Mouse (Mus musculus): Measurements from ENCODE around the gene Arhgef18. TPM values are rescaled to one million over a fixed set of nuclear protein-coding genes. Genes with fewer than 3 reads are reported as not detected.

Gene Arhgef18
- total RNA-seq, 4 experiments from 2014 or later, result 38.6 to 45.6 (median 41.8) TPM

DNA sequence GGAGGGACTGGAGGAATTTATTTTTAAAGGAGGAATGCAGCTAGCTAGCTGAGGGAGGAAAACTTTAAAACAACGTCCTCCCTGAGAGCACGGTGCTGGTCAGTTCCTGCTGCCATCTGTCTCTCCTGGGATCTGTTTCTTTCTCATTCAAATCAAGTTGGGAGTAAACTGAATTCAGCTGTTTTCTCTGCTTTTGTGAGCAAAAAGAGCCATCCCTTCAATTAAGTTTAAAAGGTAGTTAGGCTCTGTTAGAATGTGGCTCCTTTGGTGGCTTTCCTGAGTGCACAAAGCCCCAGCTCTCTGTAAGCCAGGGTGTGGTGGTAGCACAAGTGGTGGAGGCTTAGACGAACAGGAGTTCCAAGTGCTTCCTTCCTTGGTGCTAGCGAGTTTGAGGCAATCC lies 2.4 kb downstream of the Arhgef18 start:
- DNase-seq (ENCODE audit: low spot score in 2 of 2), result no peak

DNA sequence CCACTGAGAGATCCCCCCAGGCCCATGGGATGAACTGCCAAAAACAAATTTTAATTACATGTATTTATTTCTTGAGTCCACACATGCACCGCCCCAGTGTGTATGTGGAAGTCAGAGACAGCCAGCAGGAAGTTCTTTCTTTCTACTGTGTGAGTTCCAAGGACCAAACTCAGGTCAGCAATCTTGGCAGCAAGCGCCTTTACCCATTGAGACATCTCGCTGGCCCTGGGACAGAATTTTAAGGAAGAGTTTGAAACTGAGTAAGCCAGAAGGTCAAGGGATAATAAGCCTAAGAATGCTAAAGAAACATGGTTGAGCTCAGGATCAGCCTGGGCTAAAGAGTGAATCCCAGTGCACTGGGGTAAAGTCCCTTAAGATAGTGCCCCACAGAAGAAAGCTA lies 4.8 kb downstream of the Arhgef18 start:
- no peak for DNase-seq (ENCODE audit: low spot score in 2 of 2)

DNA sequence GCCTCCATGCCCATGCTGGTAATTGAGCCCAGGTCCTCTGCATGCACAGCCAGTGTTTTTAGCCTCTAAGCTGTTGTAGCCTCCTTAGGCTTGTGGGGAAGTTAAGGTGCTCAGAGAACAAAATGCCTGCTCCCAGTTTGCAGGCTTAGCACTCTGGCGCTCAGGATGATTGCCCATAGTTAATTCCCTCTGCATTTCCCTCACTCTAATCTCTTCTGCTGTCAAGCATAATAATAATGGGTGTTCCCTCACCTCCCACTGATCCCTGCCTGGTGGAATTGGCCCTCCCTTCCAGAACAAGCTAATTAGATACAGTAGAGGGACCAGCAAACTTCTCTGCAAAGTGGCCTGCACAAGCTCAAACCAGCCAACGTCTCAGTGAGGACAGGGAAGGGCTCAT lies 7.7 kb downstream of the Arhgef18 start:
- DNase-seq (ENCODE audit: low spot score in 2 of 2), result no peak

DNA sequence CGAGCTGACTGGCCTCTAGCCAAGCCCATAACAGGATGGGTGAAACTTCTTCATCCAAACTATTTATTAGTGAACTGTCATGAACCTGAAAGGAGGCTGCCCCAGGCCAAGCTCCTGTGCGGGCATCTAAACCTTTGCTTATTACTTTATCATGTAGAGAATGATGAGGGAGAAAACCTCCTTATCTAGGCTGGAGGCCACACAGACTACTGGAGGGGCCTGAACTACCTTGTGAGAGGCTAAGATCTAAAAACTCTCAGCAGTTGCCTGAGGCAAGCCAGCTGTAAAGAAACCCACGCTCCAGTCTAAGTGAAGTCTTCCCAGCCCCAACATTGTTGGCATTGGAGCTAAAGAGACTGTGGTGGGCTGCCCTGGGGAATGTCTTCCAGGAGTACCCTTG lies 14.6 kb downstream of the Arhgef18 start:
- no peak for DNase-seq (ENCODE audit: low spot score in 2 of 2)

DNA sequence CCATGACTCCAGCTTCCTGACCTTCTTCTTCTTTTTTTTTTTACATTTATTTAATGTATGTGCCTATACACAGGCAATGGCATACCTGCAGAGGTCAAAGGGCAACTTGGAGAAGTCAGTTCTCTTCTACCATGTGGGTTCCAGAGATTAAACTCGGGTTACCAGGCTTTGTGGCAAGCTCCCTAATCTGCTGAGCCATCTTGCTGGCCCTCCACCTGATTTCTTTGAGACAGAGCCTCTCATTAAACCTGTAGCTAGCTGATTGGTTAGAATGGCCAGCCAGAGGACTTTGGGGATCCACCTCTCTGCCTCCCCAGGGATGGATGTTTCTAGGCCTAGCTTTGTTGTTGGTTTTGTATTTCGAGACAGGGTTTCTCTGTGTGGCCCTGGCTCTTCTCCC lies 18.3 kb downstream of the Arhgef18 start:
- no peak for DNase-seq (ENCODE audit: low spot score in 2 of 2)

DNA sequence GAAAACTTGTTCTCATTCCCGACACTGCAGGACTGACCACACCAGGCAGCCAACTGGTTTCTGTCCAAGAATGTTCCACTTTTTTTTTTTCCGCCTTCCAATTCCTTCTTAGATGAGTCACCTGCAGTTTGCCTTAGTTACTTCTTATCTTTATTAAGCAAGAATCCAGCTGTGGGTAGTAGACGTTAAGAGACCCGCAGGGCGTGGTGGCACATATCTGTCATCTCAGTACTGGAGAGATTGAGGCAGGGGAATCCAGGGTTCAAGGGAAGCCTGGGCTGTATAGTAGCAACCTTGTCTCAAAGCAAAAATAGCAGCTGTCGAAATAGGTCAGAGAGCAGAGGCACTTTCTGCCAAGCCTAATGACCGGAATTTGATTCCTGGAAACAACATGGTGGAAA lies 19.1 kb downstream of the Arhgef18 start:
- DNase-seq (ENCODE audit: low spot score in 2 of 2), result no peak

DNA sequence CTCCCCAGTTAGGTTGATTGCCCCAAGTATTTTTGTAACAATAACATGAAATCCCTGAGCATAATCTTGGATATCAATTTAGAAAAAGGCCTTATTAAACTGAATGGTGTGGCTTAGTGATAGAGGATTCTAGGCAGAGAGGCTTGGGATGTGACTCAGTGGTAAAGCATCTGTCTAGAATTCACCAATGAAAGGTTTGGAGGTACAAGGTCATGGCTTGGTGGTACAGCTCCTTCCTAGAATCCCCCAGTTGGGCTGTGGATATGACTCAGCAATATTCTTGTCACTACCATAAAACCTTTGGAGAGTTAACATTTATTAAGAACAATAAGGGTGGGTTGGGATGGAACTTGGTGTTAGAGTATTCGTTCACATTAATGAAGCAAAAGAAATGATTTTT lies 20.0 kb downstream of the Arhgef18 start:
- no peak for DNase-seq (ENCODE audit: low spot score in 2 of 2)

DNA sequence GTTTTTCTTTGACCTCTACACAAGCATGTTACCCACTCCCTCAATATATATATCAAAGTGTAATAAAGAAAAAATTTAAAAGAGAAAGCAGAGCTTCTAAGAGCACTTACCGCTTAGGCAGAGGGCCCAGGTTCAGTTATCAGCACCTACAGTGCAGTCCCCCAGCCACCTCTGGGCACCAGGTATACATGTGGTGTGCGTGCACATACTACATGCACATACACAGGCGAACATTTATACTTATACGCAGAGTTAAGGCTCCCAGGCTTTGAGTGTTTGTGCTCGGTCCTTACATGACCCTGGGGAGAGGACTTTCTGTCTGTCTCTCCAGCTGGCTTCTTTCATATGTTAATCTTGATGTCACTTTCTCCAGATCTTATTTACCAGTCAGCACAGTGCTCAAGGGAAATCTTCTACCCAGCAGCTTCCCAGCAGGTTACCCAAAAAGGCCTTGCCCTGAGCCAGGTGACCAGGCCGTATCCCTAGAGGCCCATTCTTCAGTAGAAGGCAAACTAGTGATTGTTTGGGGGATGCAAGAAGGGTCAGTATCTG lies 21.9 kb downstream of the Arhgef18 start:
- no peak for DNase-seq (ENCODE audit: low spot score in 2 of 2)

DNA sequence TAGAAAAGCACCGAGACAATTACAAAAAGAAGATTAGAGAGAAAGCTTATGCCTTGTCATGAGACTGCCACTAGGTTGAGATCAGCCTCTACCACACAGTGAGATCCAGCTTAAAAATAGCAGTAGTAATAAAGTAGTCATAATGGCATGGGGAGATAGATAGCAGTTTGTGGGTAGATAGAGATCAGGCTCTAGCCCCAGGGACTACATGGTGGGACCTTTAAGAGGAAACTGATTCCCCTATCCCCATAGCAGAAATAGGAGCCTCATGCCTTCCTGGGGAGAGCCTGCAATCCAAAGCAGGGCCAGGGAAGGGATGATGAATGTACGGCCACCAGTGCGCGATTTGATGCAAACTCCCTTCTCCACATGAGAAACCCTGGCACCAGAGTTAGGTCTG lies 22.5 kb downstream of the Arhgef18 start:
- no peak for DNase-seq (ENCODE audit: low spot score in 2 of 2)

DNA sequence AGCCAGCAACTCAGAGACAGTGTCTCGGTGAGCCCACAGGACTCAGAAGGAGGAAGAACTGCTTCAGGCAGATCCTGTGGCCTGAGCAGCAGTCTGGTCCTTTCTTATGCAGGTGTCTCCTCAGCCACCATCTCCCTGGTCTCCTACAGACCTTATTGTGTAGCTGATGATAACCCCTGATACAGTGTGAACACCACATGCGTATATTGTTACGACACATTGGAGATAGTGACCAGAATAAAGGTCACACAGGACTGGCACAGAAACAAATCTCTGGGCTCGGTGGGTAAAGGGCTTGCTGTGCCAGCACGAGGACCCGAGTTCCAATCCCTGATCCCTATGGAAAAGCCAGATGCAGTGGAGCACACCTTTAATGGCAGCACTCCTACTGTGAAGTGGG lies 22.9 kb downstream of the Arhgef18 start:
- DNase-seq (ENCODE audit: low spot score in 2 of 2), result no peak

DNA sequence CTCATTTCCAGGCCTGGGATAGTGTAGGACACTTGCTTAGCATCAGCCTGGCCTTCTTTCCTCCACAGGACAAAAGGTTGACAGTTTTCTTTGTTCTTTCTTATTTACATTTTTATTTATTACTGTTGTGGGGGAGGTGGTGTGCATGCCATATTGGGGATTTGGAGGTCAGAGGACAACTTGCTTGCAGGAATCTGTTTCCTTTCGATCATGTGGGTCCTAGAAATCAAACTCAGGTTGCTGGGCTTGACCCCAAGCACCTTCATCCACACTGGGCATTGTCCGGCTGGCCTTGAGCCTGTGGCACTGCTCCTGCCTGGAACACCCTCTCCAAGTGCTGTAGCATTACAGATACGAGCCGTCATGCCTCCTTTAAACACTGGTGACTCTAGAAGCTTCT lies 24.0 kb downstream of the Arhgef18 start:
- no peak for DNase-seq (ENCODE audit: low spot score in 2 of 2)

DNA sequence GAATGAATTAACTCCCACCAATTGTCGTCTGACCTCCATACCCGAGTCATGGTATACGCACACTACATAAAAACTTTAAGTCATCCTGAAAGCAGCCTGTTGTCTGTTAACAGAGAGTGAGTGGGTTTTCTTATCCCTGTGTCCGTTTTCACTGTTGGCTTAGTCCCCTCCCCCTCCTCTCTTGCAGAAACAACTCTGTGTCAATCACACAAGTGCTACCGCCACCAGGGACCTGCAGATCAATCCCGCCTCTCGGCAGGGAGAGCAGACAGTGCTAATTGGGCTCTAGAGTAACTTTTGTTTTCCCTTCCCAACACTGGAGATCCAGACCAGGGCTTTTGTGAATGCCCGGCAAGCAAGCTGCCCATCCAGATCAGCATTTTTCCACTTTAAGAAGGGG lies 24.6 kb downstream of the Arhgef18 start:
- DNase-seq (ENCODE audit: low spot score in 2 of 2), result no peak

DNA sequence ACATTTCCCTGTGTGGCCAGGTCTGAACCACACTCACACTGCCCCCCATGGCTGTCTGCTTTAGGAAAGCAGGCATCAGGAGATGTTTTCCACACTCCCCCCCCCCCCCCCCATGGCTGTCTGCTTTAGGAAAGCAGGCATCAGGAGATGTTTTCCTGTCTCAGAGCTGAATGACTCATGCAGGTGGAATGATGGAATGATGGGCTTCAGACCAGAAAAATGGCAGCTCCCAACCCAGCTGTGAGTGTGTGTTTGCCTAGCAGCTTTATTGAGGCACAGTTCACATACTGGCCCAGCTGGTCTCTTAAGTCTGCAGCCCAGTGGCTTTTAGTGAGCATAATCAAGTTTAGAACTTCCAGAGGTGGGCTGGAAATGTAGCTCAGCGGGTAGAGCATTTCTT lies 25.3 kb downstream of the Arhgef18 start:
- no peak for DNase-seq (ENCODE audit: low spot score in 2 of 2)

DNA sequence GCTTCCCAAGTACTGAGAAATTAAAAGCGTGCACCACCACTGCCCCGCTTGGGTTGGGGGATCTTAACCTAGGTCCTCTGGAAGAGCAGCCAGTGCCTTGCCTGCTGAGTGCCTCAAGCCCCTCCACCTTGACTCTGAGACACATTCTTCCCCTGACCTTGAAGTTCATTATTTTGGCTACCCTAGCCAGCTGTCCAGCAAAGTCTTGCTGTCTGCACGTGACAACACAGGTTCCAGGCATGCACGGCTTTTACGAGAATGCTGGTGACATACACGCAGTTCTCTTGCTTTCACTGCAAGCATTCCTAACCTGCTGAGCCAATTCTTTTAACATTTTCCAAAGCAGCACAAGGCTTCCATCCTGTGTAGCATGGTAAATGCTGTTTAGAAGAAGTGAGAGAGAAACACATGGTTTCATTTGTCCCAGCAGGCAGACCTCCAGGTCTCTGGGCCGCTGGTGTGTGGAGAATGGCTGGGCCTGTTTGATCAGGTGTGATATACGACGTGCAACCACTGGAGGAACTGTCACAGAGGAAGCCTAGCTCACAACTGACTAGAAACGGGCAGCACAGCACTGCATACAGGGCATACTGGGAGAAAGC lies 27.4 kb downstream of the Arhgef18 start:
- DNase-seq (ENCODE audit: low spot score in 2 of 2), result no peak

DNA sequence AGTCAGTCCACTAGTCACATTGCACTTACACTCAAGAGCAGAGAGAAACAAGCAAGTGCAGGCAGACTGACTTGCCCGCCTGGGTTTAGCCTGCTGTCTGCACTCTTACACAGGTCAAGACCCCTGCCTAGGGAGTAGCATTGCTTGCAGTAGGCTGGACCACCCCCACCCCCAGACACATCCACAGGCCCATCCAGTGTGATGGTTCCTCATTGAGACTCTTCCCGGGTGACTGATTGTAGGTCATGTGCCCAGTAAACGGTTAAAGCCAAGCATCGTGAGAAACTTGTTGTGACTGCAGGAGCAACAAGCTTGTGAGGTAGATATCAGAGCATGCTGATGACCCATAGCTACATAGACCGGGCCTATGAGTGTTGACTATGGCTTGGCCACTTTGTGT lies 28.7 kb downstream of the Arhgef18 start:
- DNase-seq (ENCODE audit: low spot score in 2 of 2), result no peak

DNA sequence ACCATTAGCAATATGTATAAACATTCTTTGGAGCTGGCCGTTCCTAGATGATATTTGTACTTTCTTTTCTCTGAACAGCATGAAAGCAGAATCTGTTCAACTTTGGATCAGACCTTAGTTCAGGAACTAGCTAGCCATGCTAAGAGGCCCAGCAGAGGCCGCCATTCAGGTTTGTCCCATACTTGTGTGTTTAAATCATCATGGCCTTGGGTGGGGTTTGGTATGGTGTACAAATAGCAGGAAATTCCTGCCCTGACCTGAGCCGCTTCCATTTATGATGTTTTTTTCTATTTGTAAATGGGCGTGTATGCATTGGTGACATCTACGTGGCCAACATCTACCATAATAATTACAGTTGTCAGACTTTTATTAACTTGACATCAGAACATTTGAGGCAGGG lies 32.4 kb downstream of the Arhgef18 start:
- DNase-seq (ENCODE audit: low spot score in 2 of 2), result no peak

DNA sequence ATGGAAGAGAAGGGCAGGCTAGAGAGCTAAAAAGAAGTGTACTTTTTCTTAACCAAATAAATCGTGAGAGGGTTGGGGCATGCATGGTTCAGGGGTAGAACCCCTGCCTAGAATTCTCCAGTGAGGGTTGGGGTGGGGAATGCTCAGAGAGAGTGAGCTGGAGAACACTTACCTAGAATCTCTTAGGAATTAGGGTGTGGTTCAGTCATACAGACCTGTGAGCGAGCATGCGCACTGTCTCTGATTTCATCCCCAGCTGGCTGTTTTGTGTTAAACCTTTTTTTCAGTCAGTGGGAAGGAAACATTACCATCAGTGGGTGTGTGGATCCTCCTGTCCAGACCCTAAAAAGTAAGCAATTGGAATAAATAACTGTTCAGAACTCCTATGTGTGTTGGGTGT lies 33.4 kb downstream of the Arhgef18 start:
- DNase-seq (ENCODE audit: low spot score in 2 of 2), result no peak

DNA sequence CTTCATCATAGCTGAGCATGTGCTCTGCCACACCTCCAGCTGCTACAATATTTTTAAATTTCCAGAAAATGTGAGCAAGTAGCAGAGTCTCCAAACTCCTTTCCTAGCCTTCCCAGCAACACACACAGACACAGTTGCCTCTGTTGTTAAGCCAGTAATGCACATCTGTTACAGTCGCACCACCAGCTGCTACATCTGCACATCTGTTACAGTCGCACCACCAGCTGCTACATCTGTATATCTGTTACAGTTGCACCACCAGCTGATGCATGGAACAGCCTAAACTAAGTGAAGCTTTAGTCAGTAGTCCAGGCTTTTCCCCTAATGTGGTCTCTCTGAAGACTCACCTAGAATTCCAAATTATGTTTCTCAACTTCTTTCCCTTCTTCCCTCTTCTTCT lies 35.6 kb downstream of the Arhgef18 start:
- DNase-seq (ENCODE audit: low spot score in 2 of 2), result no peak

DNA sequence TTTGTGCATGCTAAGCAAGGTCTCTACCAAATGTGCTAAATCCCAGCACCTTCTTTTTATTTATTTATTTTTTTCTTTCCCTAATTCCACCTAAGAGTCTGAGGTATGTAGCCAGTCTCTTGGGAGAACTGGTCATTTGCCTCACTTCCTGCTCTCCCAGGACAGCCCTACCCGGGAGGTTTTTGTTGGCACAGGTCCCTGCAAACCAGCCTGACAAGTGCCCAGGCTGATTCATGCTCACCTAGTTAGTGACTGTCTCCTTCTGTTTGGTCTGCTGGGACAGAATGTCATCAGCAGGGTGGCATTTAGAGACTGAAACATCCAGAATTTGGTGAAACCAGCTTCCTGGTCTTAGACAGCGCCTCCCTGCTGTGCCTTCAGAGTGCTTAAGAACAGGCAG lies 37.2 kb downstream of the Arhgef18 start:
- DNase-seq (ENCODE audit: low spot score in 2 of 2), result no peak

DNA sequence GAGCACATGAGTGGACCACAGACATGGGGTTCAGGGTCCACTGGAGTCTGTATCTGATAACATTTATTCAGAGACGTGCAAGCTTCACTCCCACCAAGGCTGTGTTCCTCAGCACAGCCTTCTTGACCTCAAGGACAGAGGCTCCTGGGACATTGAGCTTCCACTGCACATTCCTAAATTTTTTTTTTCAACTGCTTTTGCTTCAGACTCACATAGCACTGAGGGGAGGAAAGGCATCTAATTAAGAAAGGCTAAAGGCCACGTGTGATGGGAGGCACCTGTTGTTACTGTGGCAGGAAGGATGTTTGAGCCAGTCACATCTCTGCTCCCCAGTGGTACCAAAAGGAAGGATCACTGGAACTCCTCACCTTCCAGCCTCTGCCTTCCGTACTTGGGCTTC lies 38.3 kb downstream of the Arhgef18 start:
- DNase-seq (ENCODE audit: low spot score in 2 of 2), result no peak

DNA sequence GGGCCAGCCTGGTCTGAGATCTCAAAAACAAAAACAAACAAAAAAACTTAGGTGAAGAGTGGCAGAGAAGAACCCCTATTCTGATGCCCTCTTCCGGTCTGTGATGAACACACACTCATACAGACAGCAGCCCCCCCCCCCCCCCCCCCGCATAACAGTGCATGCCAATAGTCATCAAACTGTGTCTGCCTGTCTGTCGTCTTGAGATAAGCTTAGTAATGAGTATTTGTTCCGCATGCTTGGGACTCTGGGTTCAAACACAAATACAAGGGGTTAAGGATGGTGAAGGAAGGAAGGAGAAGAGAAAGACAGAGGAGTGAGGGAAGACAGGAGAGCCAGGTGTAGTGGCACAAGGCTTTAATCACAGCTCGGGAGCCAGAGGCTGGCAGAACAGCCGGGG lies 43.7 kb downstream of the Arhgef18 start:
- DNase-seq (ENCODE audit: low spot score in 2 of 2), result no peak

DNA sequence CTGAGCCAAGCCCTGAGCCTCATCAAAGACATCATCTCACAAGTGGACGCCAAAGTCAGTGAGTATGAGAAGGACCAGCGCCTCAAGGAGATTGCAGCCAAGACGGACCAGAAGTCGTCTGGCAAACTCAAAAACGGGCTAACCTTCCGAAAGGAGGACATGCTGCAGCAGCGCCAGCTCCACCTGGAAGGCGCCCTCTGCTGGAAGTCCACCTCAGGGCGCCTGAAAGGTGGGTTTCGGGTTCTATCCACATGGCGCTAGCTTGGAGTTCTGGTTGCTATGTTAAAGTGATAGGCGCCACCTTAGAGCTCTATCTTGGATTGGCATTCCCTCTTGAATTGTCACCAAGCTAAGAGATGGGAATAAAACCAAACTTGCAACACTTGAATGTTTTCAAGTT lies 46.7 kb downstream of the Arhgef18 start:
- no peak for DNase-seq (ENCODE audit: low spot score in 2 of 2)

DNA sequence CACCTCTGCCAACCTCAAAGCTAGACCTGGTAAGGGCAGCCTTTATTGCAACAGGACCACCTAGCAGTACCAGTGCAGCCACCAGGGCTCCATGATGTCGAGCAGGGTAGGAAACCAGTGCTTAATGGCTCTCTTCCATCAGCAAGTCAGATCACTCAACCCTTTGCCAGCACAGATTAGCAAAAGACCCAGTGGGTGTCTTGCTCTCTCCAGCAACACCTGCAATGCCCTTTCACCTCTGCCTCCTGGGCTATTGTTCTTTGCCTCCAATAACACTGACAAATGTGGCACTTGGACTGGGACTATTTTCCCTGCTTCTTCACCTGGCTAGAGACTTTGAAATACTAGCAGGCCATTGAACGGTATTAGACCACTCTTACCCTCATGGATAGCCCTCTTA lies 56.4 kb downstream of the Arhgef18 start:
- no peak for DNase-seq (ENCODE audit: low spot score in 2 of 2)

DNA sequence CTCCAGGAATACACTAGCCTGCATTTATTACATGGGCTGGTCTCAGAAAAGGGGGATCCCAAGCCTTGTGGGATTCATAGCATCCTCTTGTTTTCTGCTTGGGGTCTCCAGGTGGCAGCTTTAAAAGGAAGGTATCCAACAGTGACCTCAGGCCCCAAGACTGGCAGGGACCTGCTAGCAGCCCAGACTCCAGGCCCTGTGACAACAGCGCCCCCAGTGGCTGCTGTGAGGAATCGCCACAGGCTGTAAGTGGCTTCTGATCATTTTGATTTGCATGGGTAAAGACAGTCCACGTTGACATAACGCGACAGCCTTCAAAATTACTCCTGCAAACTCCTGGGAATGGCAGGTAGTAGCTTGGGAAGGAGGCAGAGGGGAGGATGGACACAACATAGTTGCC lies 57.9 kb downstream of the Arhgef18 start:
- no peak for DNase-seq (ENCODE audit: low spot score in 2 of 2)
